Mouse (Mus musculus): ENCODE measurements around the gene Timd4. TPM values are rescaled to one million over a fixed set of nuclear protein-coding genes. Genes with fewer than 3 reads are reported as not detected.
A peak's percentile ranks its signal among the peaks of the same experiment; 100 is the strongest.

Gene Timd4
- total RNA-seq (2021): under 1 TPM; 0.26 to 0.72 TPM

DNA sequence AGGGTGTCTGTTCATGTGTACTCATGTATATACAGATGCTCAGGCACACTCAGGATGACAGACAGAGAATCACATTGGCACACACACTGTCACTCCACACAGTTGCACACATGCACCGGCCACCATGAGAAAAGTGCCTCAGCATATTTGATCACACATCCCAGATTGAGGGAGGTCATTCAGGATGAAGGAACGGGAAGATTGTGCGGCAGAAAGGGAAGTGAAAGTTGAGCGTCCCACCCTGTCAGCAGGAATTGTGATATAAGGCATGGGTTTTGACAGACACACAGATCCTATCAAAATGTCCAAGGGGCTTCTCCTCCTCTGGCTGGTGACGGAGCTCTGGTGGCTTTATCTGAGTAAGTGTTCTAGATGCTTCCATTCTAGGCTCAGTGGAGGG lies at the start of gene Timd4:
Gene Timd4, plus strand, starts transcription at position 290 of the 400 bp plus-strand sequence.
- DNase-seq: no peak
- intact Hi-C loops (cut with DNase I): no loop called here

DNA sequence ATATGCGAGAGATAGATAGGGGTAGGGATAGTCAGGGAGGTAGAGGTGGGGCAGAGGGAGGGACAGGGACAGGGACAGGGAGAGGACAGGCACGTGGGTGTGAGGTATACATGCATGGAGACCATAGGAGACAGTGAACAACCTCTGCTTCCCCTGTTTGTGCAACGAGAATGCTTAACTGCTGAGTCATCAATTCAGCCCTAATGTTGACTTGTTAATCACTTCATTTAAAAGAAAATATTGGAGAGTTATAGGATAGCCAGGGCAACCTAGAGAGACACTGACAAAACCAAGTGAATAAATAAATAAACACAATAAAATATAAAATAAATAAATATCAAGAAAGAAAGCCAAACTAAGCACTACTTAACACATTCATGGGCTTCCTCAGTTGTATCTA lies 33.7 kb upstream of the Timd4 start:
- intact Hi-C loops (cut with DNase I): no loop called here

DNA sequence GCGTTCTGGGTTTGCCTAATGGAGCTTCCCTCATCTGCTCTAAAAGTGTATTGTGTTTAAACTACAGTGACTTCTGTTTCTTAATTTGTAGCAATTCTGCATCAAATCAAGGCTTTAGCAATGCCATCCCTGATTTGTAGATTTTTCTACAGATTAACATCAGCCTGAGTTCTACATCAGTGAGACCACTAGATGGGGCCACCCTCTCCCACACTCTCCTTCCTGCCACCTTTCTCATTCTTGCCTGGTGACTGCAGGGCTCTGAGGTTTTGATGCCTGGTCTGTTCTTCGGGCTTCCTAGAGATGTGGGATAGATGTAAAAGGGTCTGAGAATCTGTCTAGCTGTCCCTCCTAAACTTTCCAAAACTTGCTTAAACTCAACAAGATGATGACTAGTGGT lies 30.8 kb upstream of the Timd4 start:
- DNase-seq: no peak
- intact Hi-C loops (cut with DNase I): no loop called here

More for the DNA sequence above, 33.7 kb upstream of the Timd4 start:
- DNase-seq: no peak

DNA sequence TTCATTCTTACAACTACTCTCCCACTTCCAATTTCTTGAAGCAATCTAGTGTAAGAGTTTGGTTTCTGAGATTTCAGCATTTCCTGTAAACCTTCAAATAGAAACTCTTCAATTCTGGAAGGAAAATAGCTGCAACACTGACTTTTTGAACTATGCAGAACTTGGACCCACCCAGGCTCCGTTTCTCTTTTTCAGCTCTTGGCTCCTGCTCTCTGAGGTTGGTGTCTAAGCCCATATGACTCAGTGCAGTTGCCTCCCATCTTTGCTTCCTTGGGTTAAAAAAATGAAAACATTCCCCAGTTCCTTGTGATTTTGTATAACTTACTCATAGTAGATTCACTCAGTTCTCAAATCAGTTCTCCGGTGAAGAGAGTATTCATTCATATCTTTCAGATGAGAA lies 6.2 kb upstream of the Timd4 start:
- no peak for DNase-seq
- intact Hi-C loops (cut with DNase I): no loop called here

DNA sequence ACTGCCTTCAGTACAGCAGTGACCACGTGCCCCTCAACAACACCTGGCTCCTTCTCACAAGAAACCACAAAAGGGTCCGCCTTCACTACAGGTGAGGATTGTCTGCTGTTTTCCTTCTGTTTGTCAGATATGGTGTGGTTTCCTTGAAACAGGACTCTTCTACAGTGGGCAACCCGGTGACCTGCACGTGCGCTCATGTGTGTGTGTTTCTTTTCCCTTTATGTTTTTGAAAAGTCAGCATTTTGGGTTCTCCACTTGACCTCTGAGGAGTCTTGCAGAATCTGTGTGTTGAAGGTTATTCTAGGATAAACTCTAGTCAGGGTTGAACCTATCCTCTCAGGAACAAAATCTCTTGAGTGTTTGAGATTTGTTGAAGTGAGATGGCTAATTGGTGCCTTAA lies 7.1 kb downstream of the Timd4 start:
- intact Hi-C loops (cut with DNase I): no loop called here
- no peak for DNase-seq

DNA sequence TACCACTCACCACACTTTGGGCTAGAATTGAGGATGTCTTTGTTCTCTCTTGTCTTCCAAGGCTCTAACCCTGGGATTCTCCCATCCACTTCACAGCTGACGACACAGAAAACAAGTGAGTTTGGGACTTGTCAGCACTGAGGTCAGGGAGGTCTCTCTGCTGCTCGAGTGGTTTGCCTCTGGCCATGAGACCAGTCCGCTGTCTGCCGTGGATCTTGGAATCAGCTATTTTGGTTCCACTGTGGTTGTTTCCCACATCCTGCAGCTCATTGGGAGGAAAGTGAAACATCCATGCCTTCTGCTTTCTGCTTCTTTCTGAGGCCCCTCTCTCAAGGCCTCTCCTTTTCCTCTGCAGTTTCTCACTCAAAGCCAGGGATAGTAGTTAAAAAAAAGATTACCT lies 9.3 kb downstream of the Timd4 start:
- no peak for DNase-seq
- intact Hi-C loops (cut with DNase I): no loop called here

DNA sequence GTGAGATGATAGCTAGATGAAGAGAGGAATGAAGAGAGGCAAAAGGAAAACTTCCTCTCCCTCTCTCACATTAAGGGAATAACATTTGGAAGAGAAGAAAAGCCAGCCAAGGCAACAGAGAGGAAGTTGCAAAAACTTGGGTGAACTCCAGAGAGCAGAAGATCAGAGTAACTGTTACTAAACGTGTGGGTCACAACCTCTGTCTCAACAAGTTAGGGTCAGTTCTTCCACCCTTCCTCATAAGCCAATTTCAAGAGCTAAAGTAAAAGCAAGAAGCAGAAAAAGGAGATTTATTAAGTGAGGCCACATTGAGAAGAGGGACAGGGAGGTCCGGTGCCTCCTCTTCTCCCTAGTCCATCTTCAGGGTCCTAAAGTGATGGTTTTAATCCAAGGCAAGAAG lies 19.7 kb downstream of the Timd4 start:
- no peak for DNase-seq

DNA sequence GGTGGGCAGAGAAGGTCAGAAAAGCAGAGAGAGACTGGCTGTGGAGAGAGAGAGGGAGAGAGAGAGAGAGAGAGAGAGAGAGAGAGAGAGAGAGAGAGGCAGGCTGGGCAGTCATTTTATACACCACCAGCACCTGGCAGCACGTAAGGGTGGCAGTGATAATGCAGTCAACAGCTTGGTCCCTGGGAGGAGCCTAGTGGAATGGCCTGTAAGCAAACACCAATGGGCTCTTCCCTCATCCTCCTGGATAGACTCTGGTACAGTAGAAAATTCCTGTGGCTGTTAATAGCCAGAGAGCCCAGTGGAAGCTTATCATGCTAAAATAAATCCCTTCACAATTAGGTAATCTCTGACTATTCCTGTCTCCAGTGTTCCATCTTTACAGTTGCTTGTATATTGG lies 24.5 kb downstream of the Timd4 start:
- DNase-seq: no peak
- intact Hi-C loops (cut with DNase I): no loop called here

More for the DNA sequence above, 19.7 kb downstream of the Timd4 start:
- intact Hi-C loops (cut with DNase I): no loop called here

DNA sequence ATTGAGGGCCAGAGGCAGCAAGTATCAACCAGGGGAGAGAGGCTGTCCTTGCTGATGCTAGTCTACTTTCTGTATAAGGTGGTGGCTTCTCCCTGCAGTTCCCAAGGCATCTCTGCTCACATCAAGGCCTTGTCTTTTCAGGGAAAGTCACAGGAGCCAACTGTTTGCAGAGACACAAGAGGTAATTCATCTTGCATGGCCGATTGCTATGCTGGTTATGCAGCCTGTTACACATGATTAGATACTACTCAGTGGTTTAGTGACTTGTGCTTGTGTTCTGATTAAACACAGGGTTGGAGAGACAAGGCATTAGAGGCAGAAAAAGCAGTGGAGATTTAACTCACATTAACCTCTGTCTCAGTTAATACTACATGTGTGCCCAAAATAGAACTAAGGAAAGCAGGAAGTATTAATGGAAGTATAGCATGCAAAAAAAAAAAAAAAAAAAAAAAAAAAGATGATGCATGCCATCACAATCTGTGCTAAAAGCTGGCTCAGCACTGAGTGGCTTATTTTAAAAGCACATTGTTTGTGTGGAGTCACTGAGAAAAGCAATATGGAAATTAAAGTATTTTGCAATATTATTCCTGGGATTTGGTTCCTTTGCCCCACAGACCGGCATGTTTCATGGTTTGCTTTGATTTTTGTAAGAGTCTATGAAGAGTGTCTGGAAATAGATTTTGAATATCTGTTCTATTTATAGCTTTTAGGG lies 31.6 kb downstream of the Timd4 start:
- no peak for DNase-seq
- intact Hi-C loops (cut with DNase I): no loop called here

DNA sequence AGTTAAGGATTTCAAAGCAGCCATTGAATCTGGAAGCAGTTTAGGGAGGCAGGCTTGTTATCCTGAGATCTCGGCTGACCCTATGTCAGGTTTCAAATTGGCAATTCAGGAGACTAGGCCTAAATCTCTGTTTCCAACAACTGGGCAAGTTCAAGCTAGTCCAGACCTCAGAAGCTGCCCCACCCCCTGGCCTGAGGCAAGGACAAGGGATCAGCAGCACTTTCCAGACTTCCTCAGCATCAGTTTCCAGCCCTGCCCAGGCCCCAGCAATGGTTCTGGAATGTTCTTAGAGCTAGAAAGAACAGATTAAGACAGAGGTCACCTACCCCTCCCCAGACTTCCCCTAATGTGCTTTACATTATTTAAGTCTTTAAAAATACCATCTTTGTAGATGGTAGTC lies 36.1 kb downstream of the Timd4 start:
- intact Hi-C loops (cut with DNase I): no loop called here
- no peak for DNase-seq

DNA sequence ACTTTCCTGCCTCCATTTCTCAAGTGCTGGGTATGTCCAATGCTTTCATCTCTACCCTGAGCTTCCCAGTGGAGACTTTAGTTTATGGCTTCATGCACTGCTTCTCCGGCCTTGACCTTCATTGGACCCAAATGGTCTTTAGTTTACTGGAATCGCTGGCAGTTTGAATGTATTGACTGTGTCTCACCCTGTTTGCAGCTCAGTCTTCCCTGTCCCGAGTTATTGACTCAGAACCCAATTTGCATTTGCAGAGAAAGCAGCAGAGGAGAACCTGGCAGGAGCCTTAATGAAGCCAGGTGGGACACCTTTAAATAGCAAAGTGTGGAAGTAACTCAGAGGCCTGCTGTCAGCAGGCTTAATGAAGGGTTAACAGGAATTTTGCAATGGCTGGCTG lies 37.2 kb downstream of the Timd4 start:
- intact Hi-C loops (cut with DNase I): no loop called here
- no peak for DNase-seq

DNA sequence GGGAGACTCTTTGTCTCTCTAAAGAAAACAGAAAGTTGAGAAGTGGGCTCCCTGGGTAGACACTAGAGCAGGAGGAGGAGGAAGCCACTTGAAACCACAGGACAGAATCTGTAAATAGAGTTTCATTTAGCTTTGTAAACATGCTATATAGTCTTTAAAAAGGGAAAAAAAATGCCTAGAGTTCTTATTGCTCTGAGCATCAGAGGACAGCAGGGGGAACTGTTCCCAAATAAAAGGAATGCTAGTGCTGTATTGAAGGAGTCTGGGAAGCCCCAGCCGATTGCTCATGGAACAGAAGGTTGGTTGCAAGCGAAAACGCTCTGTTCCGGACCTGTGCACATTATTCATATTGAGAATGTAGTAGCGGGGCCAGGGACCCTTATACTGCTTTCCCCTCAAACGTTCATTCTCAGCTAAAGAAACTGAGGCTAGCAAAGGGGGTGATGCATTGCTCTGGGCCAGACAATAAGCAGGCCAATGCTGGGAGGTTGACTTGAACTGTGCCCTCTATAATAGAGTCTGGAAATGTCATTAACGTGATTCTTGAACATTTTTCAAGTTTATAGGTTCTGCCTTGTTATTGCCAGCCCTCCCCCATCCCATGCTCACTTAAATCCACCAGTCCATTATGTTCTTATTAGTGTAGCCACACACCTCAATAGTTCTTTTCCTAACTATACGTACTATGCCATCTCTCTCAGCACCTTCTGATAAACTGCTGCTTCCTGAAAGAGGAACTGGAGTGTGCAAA lies 37.8 kb downstream of the Timd4 start:
- intact Hi-C loops (cut with DNase I): no loop called here
- peak in 1 of 2 experiments; percentile 7 for DNase-seq

DNA sequence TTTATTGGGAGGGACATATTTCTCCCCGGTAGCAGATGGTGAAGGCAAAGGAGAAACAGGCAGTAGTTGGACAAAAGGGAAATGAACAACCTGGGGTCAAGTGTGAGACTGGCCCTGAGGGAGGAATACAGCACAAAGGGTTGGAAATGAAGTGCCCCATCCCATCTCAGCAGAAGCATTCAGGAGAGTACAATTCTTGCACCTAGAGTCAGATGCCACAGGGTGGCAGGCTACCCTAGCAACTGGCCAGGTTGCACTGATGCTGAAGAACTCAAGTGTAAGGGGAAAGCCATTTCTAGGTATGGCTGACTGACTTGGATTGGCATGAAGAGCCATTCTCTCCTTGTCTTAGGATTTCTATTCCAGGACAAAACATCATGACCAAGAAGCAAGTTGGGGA lies 54.2 kb downstream of the Timd4 start:
- intact Hi-C loops (cut with DNase I): loop anchor here (2.0 kb wide), 1 partner anchor 522 kb away; no protein-coding TSS in a partner anchor
- DNase-seq: peak; percentile 25 to 35

DNA sequence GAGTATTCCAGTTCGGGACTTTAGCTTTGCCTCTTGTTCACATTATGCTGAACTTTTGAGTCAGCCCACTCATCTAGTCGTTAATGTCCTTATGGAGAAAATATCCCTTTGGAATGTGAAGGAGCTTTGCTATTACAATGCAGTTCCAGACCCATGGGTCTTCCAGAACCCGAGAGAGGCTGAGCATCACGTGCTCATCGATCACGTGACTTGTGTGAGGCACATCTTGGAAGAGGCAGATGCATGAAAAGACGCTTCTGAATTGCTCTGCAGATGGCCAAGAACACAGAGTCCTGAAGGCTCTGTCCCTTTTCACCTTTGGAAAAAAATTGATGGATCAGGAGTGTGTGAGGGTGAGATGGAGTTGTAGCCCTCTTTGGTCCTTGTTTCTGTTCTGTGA lies 58.0 kb downstream of the Timd4 start:
- intact Hi-C loops (cut with DNase I): no loop called here

DNA sequence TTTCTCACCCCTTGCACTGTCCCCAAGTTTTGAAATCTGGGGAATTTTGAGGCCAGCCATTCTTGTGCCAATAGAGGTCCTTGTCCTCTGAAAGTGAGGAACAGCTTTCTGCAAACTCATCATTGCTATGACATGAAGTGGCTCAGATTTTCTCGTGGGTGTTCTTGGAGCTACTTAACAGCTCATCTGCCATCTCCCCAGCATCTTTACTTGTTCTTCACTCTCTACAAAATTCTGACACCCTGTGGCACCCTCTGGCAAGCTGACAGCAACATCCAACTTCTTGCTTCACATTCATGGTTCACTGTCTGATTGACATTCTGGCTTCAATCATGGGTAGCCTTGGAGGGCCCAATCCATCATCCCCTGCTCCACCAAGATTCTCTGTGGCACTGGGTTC lies 65.2 kb downstream of the Timd4 start:
- intact Hi-C loops (cut with DNase I): no loop called here
- no peak for DNase-seq

More for the DNA sequence above, 58.0 kb downstream of the Timd4 start:
- no peak for DNase-seq

DNA sequence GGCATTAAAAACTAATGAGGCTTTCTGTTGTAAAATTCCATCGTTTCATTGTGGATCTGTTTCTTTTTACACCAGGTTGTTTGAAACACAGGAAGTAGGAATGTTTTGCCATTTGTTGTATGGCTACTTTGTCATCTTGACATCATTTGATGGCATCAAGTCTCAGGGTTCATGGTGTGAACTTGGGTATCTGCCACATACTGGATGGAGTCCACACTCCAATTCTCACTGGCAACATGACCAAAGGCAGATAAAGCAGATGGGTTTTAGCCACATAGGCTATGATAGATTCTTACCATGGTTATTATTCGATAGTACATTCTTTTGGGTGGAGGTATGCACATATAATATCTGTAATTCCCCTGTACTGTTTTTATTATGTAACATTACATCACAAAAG lies 71.9 kb downstream of the Timd4 start:
- DNase-seq: no peak
- intact Hi-C loops (cut with DNase I): no loop called here

DNA sequence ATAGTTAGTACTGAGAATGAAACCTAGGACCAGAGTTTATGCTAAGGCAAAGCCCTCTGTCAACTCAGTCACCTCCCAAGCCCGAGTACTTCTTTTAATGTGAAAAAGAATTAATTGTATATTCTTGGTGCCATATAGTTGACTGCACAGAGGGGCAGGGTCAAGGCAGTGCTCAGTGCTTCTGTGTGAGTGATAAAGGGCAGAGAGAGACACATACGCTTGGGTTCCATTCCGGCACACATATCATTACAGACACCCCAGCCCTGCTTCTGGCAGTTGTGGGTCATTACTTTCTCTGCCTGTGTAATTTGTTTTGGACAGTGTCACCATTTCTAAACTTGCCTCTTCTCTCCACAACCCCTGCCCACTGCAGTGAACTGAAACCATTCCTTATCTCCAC lies 78.5 kb downstream of the Timd4 start:
- intact Hi-C loops (cut with DNase I): no loop called here
- DNase-seq: no peak

Other genes starting within 250 kb of the Timd4 start
- gene BC053393, start 239.3 kb upstream of the Timd4 start, total RNA-seq (2021): not detected
- not detected for gene Dppa1, start 181.5 kb upstream of the Timd4 start, total RNA-seq (2021)
- gene Timd2, start 103.7 kb upstream of the Timd4 start, total RNA-seq (2021): not detected
- gene Havcr1, start 75.7 kb upstream of the Timd4 start, total RNA-seq (2021): not detected

Data from heart, postnatal 10 days (tissue).